Mouse (Mus musculus) kidney, postnatal 25 days (tissue): ENCODE results near the gene Xpo5.
A peak's percentile ranks its signal among the peaks of the same experiment; 100 is the strongest.

ENCODE experiments used
- DNase-seq, 2 experiments: peaks; one replicate each; pipeline ENCODE4 v3.0.0; 2021; ENCODE audit warnings: mixed read lengths in 2 of 2

The Xpo5 gene

GRCm38 (mm10) chr17:46203078-46203477 is 496 bp downstream of the Xpo5 start:
- DNase-seq = peak; percentile 36 to 66

DNA sequence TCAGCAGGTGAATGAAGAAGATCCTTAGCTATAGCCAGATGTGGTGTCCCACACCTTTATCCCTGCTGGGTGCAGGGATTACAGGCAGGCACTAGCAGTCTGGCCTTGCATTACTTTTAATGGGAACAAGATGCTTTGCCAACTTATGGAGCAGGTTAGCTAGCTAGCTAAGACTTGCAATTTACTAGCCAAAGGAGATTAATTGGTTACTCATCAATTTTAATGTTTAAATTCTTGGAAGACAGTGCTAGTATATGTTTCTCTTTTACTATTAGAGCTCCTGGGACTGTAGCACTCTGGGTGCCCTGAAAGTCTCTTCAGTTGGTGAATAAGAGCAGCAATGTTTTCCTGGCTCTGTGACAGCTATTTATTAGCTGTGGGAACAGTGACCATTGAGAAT is 4.1 kb downstream of the Xpo5 start:
- DNase-seq = peak in 1 of 2 experiments; percentile 6

DNA sequence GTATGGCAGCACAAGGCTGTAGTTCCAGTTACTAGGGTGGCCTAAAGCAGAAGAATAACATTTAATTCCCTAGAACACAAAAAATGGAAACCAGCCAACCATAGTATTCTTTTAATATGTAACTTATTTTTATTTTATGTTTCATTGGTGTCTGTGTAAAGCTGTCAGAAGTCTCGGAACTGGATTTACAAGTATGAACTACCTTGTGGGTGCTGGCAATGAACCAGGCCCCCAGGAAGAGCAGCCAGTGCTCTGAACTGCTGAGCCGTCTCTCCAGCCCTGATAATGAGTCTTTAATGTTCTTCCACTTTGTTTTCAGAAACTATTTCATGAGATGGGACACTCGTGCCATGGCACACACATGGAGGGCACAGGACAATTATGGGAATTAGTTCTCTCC is 8.0 kb downstream of the Xpo5 start:
- DNase-seq = peak; percentile 13 to 52

DNA sequence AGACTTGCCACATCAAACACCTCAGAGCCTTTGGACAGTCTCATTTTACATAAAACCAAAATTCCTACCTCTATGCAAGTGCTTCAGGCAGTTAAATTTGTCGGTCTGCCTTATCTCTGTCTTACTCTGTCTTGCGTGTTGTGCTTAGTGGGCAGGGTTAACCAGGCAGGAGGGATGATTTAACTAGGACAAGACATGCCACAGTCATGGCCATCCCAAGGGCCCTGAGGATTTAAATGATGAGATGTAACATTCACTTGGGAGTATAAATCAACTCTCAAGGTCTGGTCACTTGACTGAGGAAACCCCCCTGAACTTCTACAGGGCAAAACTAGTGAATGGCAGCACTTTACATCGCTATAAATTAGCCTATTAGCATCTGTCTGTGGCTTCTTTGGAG is 19.0 kb downstream of the Xpo5 start:
- DNase-seq = no peak

GRCm38 (mm10) chr17:46227576-46227975 is 25.0 kb downstream of the Xpo5 start:
- DNase-seq = no peak

DNA sequence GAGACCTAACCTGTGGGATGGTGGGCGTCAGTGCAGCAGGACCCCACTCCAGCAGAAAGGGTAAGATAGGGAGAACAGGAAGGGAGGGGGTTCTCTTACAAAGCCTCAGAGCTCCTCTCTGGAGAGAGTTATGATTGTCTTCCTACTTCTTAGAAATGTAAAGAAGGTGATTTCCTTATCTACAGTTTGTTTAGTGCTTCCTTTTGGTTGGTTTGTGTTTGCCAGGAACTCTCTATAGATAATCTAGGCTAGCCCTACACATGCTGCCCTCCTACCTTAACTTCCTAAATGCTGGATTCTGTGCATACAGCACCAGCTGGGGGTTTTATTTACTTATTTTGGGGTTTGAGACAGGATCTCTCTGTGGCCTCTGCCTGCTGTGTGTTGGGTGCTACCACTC is 33.5 kb downstream of the Xpo5 start:
- no peak for DNase-seq

DNA sequence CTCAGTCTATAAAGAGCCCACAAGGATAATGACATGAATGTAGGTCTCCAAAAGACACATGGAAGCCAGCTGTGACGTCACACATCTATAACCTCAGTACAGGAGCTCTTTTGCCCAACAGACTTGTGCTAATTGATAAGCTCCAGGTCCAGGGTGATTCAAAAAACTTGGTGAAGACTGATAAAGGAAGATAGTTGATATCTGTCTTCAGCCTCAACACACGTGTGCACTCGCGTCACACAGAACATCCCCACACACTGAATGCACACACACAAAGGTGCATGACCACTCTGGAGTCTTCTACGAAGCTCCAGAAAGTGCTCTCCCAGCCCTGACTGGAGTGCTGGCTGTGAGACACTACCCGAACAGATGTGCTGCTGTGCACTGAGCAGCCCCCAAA is 34.5 kb downstream of the Xpo5 start:
- no peak for DNase-seq

DNA sequence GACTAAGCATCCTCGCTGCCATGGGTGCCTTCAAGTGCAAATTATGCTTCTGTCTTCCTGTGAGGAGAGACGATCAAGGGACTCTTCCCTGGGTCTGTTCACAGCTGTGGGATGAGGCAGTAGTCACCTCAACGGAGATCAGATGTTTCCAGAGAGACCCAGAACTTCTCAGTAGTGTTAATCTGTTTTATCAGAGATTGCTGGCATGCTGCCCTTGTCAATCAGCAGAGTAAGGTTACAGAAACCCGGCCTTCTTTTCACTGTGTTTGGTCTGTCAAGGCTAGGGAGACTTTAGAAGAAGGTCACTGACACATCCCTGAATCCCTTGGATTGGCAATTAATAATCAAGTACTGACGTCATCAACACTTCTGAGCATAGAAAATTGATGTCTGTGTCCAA is 34.9 kb downstream of the Xpo5 start:
- no peak for DNase-seq

DNA sequence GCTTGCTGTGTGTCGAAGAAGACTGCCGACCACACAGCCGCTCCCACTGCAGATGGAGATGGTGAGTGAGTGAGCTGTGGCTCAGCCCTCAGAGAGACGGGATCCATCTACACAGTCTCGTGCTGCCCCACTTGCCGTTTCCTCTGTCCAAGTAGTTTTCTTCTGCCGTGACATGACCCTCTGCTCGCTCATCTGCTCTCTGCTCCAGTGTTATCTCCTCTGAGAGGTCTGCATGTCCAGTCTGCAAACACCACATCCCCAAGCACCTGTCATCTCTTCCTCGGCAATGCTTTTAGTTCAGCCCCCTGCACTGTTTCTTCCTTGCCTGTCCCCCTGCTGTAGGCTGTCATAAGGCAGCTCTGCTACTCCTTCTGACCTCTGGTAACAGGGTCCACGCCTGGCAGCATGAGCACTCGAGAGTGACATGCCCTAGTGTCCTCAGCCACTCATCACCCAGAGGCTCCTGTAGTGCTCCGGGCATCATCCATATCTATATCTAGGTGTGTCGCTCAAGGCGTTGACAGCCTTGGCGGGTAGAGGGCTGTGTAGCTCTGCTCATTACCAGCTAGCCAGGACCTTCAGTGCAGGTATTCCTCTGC is 37.0 kb downstream of the Xpo5 start:
- DNase-seq = no peak

GRCm38 (mm10) chr17:46241471-46241870 is 38.9 kb downstream of the Xpo5 start:
- no peak for DNase-seq

GRCm38 (mm10) chr17:46242274-46242673 is 39.7 kb downstream of the Xpo5 start:
- DNase-seq = no peak

- peak; percentile 29 to 64 for DNase-seq
Observed at GRCm38 (mm10) chr17:46242993-46243392, 40.4 kb downstream of the Xpo5 start.

GRCm38 (mm10) chr17:46243624-46244023 is 41.0 kb downstream of the Xpo5 start:
- DNase-seq = peak; percentile 45 to 77

GRCm38 (mm10) chr17:46244579-46244978 is 42.0 kb downstream of the Xpo5 start:
- DNase-seq = no peak

DNA sequence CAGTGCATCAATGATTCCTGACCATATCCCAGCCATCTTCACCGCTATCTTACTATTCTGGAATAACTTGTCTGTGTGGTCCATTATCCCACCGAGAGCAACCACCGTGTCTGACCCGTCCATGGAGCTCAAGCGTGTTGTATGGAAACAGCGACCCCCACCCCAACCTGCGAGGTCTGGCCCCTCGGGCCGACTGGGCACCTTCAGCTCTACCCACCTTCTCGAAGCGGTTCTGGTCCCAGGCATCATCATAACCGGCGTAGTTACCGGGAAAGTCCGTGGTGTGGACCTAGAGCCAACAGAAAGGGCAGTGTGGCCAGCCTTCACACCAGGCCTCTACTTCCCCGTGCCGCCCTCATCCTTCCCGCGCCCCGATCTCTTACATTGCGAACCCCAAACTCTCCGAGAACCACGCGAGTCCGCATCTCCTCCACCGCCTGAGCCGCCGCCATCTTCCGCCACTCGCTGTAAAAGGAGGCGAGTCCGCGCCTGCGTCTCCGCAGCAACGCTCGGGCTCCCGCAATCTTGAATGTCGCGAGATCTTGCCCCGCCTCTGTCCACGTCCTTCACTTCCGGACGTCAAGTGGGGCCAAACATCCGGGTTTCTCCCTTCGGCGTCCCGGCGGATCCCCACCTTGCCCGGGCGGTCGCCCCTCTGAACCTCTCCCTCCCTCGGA is 45.1 kb downstream of the Xpo5 start, which contains the start of the genes Polr1c and Yipf3:
TSS of gene Polr1c (minus strand) at position 543 of the 677 bp plus-strand sequence.
TSS of gene Yipf3 (plus strand) at position 569 of the 677 bp plus-strand sequence.
- DNase-seq = peak; percentile 97 to 98

DNA sequence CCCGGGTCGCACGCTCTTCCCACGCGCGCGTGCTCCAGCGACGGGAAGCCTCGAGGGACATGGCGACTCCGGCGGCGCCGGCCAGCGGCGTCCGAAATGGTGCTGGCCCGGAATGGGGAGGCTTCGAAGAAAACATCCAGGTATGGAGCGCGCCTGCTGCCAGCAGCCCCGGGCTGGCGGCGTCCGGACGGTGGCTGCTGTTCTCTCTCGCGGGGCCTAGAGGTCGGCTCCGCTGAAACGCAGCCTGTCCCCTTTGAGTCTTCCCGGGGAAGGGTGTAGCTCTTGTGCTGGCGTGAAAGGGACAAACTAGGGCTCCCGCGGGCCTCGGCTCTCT is 45.6 kb downstream of the Xpo5 start:
- DNase-seq = no peak

DNA sequence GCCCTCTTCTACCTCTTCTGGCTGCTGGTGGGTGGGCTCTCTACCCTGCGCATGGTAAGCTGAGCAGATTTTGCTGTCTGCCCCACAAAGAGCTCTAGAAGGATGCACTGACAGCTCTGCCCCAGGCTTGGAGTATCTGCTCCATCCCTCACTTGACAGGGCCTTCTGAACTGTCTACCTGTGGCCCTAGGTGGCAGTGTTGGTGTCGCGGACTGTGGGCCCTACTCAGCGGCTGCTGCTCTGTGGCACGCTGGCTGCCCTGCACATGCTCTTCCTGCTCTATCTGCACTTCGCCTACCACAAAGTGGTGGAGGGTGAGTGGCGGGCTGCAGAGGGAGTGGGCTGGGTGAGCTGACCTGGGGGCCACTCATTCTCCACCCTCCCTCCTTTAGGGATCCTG is 48.6 kb downstream of the Xpo5 start:
- DNase-seq = peak in 1 of 2 experiments; percentile 18

DNA sequence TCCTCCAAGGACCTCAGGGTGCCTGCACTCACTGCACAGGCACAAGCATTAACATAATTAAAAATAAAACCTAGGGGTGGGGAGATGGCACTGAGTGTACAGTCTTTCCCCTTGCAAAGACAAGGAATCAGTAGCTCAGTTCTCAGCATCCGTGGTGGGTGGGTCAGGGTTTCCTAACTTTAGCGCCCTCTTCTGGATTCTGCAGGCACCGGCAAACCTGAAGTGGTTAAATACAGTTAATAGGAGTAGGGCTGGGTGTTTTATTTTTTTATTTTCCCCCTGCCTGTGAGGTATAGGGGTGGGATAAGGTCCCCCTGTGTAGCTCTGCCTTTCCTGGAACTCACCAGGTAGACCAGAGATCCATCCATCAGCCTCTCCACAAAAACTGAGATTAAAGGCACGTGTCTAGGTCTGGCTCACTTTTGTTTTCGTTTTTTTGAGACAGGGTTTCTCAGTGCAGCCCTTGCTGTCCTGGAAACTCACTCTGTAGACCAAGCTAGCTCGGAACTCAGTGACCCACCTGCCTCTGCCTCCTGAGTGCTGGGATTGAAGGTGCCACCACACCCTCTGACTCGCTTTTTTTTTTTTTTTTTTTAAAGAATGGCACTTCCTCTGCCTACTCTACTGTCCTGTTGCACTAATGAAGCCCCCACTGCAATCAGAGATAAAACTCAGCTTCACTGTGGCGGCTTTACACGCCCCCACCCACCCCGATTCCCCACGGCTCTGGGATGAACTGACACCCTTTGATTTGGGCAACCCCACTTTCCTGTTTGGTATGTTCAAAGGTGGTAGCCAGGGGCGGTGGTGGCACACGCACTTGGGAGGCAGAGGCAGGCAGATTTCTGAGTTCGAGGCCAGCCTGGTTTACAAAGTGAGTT is 50.2 kb downstream of the Xpo5 start:
- DNase-seq = peak; percentile 51 to 54

DNA sequence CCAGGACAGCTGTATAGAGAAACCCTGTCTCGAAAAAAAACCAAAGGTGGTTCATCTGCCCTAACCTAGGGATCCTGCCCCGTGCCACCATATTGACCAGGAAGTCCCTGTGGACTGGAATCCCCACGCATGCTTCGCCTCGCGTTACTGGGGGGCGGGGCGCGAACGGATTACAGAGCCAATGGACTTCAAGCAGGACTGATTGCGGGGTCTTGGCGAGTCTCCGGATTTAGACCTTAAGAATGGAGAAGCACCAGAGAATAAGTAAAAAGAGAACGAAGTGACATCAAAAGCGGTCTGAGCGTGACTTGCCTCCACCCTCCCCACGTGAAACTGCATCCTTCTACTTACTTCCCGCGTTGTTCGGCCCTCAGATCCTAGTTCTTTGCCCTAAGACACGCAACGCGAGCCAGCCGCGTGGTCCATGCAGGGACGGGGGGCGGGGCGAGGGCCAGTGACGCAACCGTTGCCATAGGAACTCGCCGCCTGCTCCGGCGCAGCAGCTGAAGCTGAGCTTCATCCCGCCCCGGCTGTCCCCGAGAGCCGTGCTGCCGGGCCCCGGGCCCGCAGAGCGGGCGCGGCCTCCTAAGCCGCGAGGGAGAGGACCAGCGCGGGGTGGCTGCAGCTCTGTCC is 51.0 kb downstream of the Xpo5 start, which contains the start of gene Lrrc73:
TSS of gene Lrrc73 (plus strand) at position 80 of the 633 bp plus-strand sequence.
- peak; percentile 96 for DNase-seq

- DNase-seq = peak; percentile 27 to 61
Observed at GRCm38 (mm10) chr17:46254106-46254505, 51.5 kb downstream of the Xpo5 start.

- no peak for DNase-seq
Observed at GRCm38 (mm10) chr17:46255147-46255546, 52.6 kb downstream of the Xpo5 start.

GRCm38 (mm10) chr17:46258279-46259053 is 55.9 kb downstream of the Xpo5 start:
- peak; percentile 22 to 65 for DNase-seq
